Mouse (Mus musculus) left cerebral cortex, postnatal 25 days (tissue): Measurements from ENCODE around the gene Jun. TPM values are rescaled to one million over a fixed set of nuclear protein-coding genes. Genes with fewer than 3 reads are reported as not detected.

ENCODE experiments used
- DNase-seq, 2 experiments: peaks; one replicate each; pipeline ENCODE4 v3.0.0; 2022; ENCODE audit warnings: low spot score in 2 of 2, mixed read lengths in 1 of 2
- intact Hi-C: fragments of 180-260 bp; cut with DNase I; formaldehyde crosslinking; loops from one replicate; pipeline ENCODE4 v1.15.1; 2025
- total RNA-seq, 2 experiments: library from RNA; stranded (reverse); gene quantifications; 2 replicates each; pipeline ENCODE4 v1.2.3; 2021

Gene Jun
- 10 to 100 TPM; 47.0 to 61.4 TPM for total RNA-seq

DNA sequence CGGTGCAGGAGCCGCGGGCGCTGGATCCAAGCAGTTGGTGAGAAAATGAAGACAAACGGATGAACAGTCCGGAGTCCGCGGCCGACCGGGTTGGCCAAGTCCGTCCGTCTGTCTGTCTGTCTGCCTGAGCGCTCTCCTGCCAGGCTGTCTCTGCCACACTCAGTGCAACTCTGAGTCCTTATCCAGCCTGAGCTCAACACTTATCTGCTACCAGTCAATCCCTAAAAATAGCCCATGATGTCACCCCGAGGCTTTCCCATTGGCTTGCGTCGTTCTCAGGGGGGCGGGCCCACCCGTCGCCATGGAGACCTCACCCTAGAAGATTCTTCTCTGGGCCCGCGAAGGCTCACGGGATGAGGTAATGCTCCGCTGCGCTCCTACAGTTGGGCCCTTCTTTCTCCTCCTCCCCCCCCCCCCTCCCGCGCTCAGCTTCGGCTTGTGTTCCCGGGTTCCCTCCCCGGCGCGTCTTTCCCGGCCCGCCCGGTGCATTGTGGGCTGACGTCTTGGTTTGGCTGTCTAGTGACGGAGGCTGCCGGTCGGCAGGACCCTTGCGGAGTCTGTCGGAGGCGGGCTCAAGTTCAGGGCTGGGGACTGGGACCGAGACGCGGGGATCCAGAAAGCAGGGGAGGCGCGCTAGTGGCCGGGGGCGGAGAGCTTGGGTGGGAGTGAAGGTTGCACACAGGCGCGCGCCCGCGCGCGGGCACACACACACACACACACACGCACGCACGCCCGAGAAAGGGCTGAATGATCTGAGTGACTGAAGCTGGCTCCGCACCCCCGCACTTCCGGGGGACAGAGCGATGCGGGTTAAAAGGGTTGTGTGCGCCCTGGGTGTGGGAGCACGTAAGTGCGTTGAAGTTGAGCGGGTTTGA, at the start of gene Jun:
Gene Jun (minus strand): TSS at position 198 of the 875 bp plus-strand sequence.
- intact Hi-C loops, result loop anchor here (2.0 to 5.0 kb wide), 5 partner anchors 73 to 873 kb away; partner anchors contain the start of gene Mysm1
- peak; percentile 100 for DNase-seq

- intact Hi-C loops, result no loop called here
- DNase-seq, result no peak
These were observed 49.7 kb upstream of the Jun start for GRCm38 (mm10) chr4:95101684-95102083.

DNA sequence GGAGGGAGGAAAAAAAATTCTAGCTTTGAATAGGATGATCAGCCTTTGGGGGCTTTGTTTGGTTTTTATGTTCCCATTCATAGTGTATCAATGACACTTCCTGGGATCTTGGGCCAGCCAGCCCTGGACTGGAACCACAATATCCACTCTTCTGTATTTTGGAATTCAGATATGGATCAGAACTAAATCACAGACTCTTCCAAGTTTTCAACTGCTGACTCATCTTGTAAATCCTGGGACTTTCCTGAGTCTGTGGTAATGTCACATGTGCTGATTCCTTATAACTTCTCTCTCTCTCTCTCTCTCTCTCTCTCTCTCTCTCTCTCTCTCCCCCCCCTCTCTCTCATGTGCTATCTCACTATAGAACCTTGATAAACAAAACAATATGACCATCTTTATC, 48.7 kb upstream of the Jun start:
- intact Hi-C loops, result no loop called here
- DNase-seq, result peak in 1 of 2 experiments; percentile 11

DNA sequence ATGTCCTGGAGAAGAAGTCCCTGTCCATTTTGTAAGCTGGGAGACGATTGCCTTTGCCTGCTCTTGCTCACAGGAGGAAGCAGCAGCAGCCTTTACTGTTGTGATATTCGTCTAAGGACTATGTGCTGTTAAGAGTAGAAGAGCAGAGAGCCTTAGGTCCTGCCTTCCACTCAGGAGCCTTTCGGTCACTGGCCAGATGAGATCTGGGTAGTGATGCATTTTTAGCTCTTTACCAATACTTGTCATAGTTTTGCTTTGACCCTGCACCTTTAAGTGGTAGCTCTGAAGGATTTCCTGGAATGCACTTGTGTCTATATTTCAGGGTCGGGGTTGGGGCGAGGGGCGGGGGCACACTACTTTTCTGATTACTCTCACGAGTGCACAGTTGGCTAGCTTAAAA, 47.4 kb upstream of the Jun start:
- intact Hi-C loops, result no loop called here
- no peak for DNase-seq

DNA sequence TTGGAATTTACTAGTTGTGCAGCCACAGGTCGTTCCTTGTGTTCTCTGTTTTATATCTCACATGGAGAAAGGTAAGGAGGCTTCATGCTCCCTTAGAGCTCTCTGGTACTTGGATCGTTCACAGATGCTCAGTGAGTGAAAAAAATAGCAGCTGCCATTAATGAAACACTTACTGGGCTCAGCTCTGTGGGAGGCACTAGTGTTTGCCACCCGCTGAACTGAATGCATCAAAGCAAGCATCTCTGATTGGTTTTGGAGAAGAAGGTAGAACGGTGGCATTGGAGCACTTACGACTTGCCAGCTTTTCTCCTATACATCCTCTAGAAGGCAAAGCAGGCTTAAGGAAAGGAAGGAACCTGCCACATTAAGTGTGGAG, 46.7 kb upstream of the Jun start:
- no peak for DNase-seq
- intact Hi-C loops, result no loop called here

GRCm38 (mm10) chr4:95097942-95098721, 46.1 kb upstream of the Jun start:
- no peak for DNase-seq
- intact Hi-C loops, result no loop called here

GRCm38 (mm10) chr4:95096731-95097130, 44.7 kb upstream of the Jun start:
- intact Hi-C loops, result no loop called here

GRCm38 (mm10) chr4:95095911-95096310, 43.9 kb upstream of the Jun start:
- DNase-seq, result no peak
- intact Hi-C loops, result no loop called here

More at GRCm38 (mm10) chr4:95096731-95097130, 44.7 kb upstream of the Jun start:
- DNase-seq, result no peak

DNA sequence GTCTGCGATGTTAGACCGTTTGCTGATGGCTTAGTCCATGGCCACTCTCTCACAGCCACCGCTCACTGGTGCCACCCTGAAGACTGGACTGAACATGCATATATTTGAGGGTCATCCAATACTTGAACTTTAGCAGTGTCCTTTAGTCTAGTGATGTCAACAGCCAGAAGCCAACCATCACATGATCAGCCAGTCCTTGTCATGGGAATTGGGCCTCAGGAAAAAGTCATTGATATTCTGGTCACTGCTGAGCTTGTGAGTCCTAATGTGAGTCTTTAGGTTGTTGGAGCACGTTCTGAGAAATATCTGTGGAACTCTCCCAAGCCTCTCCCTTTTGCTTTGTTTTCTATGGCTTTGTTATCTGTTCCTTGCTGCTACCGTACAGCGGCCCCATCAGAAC, 43.3 kb upstream of the Jun start:
- DNase-seq, result no peak
- intact Hi-C loops, result no loop called here

GRCm38 (mm10) chr4:95094700-95095113, 42.7 kb upstream of the Jun start:
- DNase-seq, result no peak
- intact Hi-C loops, result no loop called here

GRCm38 (mm10) chr4:95093615-95094014, 41.6 kb upstream of the Jun start:
- no peak for DNase-seq
- intact Hi-C loops, result no loop called here

DNA sequence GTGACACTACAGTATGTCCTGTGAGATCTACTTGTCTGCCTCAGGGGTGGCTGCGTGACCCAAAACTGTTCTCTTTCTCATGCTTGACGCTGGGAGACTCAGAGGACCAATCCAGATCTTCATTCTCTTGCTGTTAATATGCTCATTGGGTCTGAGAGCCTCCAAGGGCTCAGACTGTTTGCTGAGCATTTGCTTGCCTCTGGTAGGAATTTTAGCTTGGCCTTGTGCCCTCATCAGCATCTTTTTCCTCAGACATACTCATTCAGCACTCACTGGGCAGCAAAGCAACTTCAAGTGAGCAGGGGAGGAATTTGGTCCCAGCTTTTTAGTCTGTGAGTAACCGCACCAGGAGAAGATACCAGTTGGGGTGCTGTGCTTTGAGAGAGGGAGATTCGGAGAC, 40.5 kb upstream of the Jun start:
- intact Hi-C loops, result no loop called here
- DNase-seq, result no peak

GRCm38 (mm10) chr4:95091536-95091935, 39.5 kb upstream of the Jun start:
- intact Hi-C loops, result no loop called here
- DNase-seq, result no peak

DNA sequence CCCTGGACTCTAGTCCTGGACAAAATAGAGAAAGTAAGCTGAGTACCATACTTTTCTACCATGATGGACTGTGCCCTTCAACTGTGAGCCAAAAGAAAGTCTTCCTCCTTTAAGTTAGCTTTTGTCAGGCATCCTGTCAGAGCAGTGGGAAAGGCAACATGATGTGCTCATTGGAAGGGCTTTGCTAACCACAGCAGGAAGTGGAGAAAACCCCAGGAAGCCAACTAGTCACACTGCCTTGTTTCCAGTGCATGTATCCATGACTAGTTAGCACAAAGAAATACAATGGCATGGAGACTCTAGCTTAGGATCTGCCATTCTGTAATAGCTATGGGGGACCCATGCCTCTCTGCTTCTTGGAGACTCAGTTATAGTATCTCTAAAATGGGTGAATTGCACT, 37.9 kb upstream of the Jun start:
- no peak for DNase-seq
- intact Hi-C loops, result no loop called here

DNA sequence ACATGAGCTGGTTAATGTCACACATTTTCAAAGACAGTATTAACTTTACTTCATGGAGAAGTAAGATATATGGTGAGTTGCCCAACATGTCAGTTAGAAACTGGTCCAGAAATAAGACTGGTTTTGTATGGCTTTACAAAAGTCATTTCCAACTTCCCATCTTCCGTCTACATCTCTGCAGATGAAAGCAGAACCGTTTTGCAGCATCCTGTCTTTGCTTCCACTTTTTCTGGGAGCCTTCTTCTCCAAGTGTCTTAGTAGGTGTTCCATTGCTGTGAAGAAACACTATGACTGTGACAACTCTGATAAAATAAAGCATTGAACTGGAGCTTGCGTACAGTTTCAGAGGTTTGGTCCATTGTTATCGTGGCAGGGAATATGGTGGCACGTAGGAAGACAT, 37.0 kb upstream of the Jun start:
- DNase-seq, result no peak
- intact Hi-C loops, result no loop called here

- no peak for DNase-seq
- intact Hi-C loops, result no loop called here
These were observed 31.9 kb upstream of the Jun start for GRCm38 (mm10) chr4:95083957-95084356.

DNA sequence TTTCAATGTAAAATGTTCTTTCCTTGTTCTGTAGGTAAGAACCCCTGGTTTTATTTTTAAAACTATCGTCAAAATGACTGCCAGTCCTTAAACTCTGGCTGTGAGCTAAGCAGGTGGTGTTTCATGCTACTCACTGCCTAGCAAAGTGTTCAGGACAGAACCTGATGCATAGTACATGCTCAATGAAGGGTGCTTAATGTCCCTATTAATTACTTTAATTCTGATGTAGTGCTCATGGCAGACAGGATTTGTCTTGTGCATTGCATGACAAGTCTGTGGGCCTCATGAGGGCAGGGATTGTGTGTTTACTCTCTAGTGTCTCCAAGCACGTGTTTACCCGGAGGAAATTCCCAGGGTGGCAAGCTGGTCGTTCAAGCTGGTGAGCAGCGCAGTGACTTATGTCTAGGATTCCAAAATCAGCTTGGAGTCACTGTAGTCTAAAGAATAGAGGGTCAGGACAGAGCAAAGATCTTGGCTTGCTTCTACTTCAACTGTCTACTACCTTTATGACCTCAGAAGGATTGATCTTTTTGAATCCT, 31.2 kb upstream of the Jun start:
- intact Hi-C loops, result no loop called here
- DNase-seq, result no peak

DNA sequence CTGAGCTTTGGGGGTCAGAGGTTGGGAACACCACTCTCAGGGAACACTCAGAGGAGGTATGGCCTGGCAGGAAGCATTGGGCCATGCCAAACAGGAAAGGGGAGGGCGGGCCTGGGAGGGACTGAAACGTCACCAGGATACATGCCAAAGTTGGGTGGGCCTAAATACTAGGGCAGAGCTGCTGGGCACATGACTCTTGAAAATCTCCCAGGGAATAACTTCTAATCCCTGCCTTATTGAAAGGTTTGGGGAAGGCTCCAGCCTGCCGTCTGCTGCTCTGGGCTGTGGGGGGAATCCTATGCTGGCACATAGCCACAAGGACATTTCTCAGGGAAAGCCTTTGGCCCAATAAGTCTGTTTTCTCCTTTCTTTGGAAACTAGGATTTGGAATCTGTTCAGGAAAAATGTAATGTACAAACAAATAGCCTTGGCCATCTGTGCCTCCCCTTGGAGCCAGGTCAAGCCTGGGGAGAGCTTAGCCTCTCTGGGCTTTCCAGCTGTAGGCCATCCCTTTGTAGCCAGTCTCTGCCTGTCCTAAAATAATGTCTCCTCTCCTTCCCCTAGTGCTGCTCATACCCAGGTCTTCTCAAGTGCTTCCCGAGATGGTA, 30.6 kb upstream of the Jun start:
- no peak for DNase-seq
- intact Hi-C loops, result no loop called here

GRCm38 (mm10) chr4:95081632-95082031, 29.6 kb upstream of the Jun start:
- peak in 1 of 2 experiments; percentile 4 for DNase-seq
- intact Hi-C loops, result no loop called here

DNA sequence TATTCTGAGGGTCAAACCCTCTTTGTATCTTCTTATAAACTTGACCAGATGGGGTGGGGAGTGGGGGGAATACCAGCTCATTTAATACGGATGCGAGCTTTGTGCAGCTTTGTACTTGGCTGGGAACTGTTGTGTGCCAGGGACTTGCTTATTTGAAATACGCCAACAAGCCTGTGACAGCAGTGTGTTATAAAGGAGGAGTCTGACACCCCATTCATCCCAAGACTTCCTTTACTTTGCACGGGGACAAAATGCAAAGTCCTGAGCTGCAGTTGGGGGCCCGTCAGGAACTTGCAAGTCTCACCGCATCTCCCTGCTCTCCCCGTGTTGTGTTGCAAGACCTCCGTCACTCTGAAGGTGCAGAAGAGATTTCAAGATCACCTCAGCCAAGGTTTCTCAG, 26.6 kb upstream of the Jun start:
- intact Hi-C loops, result no loop called here
- no peak for DNase-seq
